Mouse (Mus musculus) cerebellum, adult 2 months (tissue): ENCODE measurements around the gene Gzf1.

Experiments
- CTCF ChIP-seq: fragments of 200-500 bp; IDR thresholded peaks from 2 replicates; pipeline ENCODE4 v1.5.1; 2011; ENCODE audit warnings: low read depth, mild to moderate bottlenecking, control low read depth, low read length, moderate library complexity, borderline replicate concordance; ENCODE audit not compliant: insufficient read depth
- POLR2A ChIP-seq: fragments of 200-500 bp; IDR thresholded peaks from 2 replicates; pipeline ENCODE4 v1.6.1; 2011; ENCODE audit warnings: low read length, control low read depth, borderline replicate concordance; ENCODE audit not compliant: insufficient read depth

- TF ChIP-seq CTCF = no peak
- no peak for TF ChIP-seq POLR2A
Measured at GRCm38 (mm10) chr2:148719271-148719995, 38.6 kb downstream of the Gzf1 start.
